Mouse (Mus musculus): ENCODE results near the gene Cers3. TPM values are rescaled to one million over a fixed set of nuclear protein-coding genes. Genes with fewer than 3 reads are reported as not detected.
A peak's percentile ranks its signal among the peaks of the same experiment; 100 is the strongest.

Cers3 gene
- total and polyA plus RNA-seq, 2 experiments from 2014 or later: 0.77 to 0.81 TPM

- no peak for TF ChIP-seq CTCF (IDR thresholded peaks at IDR 0.05; ENCODE audit: low read depth)
- Histone ChIP-seq H3K4me2 (ENCODE audit: low read depth) (no peak overlapping the region), H3K4me3 (ENCODE audit: low read depth, low read length) (no peak overlapping the region), H3K4me1 (ENCODE audit: insufficient read depth) (peaks cover 7% of the 10 kb centered on the region; the same call in 1 of the 2 replicates), H3K27me3 (ENCODE audit: insufficient read depth, low read length) (no peaks in the 10 kb centered on the region), H3K27ac (ENCODE audit: low read depth, low read length) (peak overlapping the region; percentile 62; the same call in 1 of the 2 replicates), H3K36me3 (ENCODE audit: insufficient read depth) (no peaks in the 10 kb centered on the region), H3K9ac (no peak overlapping the region), H3K9me3 (ENCODE audit: low read length) (no peaks in the 10 kb centered on the region)
- DNase-seq (peak; percentile 70), ATAC-seq (peak; percentile 47)
- WGBS: 24% methylated on average over 13 of the region's 13 CpGs
Measured at GRCm38 (mm10) chr7:66867719-66868501, 124.6 kb downstream of the Cers3 start.

- no peaks in the 10 kb centered on the region for H3K27me3 ChIP-seq (ENCODE audit: insufficient read depth, low read length)
- DNase-seq: no peak
- H3K9me3 ChIP-seq (ENCODE audit: low read length): 0 out of 2 replicates have a peak, but pooled peaks cover 4% of the 10 kb centered on the region
- peaks cover 7% of the 10 kb centered on the region; the same call in 1 of the 2 replicates for H3K4me1 ChIP-seq (ENCODE audit: insufficient read depth)
- H3K27ac ChIP-seq (ENCODE audit: low read depth, low read length): no peak overlapping the region
- no peak overlapping the region for H3K9ac ChIP-seq
- no peak overlapping the region for H3K4me2 ChIP-seq (ENCODE audit: low read depth)
- ATAC-seq: 0 out of 2 replicates have a peak, but pooled peaks have one; percentile 23
- no peak for TF ChIP-seq CTCF (IDR thresholded peaks at IDR 0.05; ENCODE audit: low read depth)
- no peak overlapping the region for H3K4me3 ChIP-seq (ENCODE audit: low read depth, low read length)
- WGBS: 62% methylated on average over 7 of the region's 7 CpGs
- no peaks in the 10 kb centered on the region for H3K36me3 ChIP-seq (ENCODE audit: insufficient read depth)
Measured at GRCm38 (mm10) chr7:66871520-66871919, 128.2 kb downstream of the Cers3 start.

- H3K4me1 ChIP-seq (ENCODE audit: insufficient read depth): peaks cover 7% of the 10 kb centered on the region; the same call in 1 of the 2 replicates
- no peak overlapping the region for H3K27ac ChIP-seq (ENCODE audit: low read depth, low read length)
- H3K4me2 ChIP-seq (ENCODE audit: low read depth): no peak overlapping the region
- WGBS: 63% methylated on average over 14 of the region's 14 CpGs
- H3K4me3 ChIP-seq (ENCODE audit: low read depth, low read length): no peak overlapping the region
- no peak overlapping the region for H3K9ac ChIP-seq
- no peak for TF ChIP-seq CTCF (IDR thresholded peaks at IDR 0.05; ENCODE audit: low read depth)
- H3K27me3 ChIP-seq (ENCODE audit: insufficient read depth, low read length): no peaks in the 10 kb centered on the region
- ATAC-seq (no peak), DNase-seq (no peak)
- H3K36me3 ChIP-seq (ENCODE audit: insufficient read depth): no peaks in the 10 kb centered on the region
- H3K9me3 ChIP-seq (ENCODE audit: low read length): 0 out of 2 replicates have a peak, but pooled peaks cover 4% of the 10 kb centered on the region
Measured at GRCm38 (mm10) chr7:66871940-66872511, 128.7 kb downstream of the Cers3 start.

GRCm38 (mm10) chr7:66873235-66873634 is 129.9 kb downstream of the Cers3 start:
- 0 out of 2 replicates have a peak, but pooled peaks cover 2% of the 10 kb centered on the region for H3K4me1 ChIP-seq (ENCODE audit: insufficient read depth)
- WGBS: 69% methylated on average over 2 of the region's 2 CpGs

More at GRCm38 (mm10) chr7:66873235-66873634, 129.9 kb downstream of the Cers3 start:
- Histone ChIP-seq H3K9ac (no peak overlapping the region), H3K4me2 (ENCODE audit: low read depth) (no peak overlapping the region), H3K27ac (ENCODE audit: low read depth, low read length) (no peak overlapping the region), H3K4me3 (ENCODE audit: low read depth, low read length) (no peak overlapping the region), H3K9me3 (ENCODE audit: low read length) (0 out of 2 replicates have a peak, but pooled peaks cover 4% of the 10 kb centered on the region), H3K36me3 (ENCODE audit: insufficient read depth) (no peaks in the 10 kb centered on the region), H3K27me3 (ENCODE audit: insufficient read depth, low read length) (no peaks in the 10 kb centered on the region)
- DNase-seq: no peak
- TF ChIP-seq CTCF (IDR thresholded peaks at IDR 0.05; ENCODE audit: low read depth): no peak
- ATAC-seq: no peak

Other genes with a start within 250 kb of the Cers3 start
- 19.1 and 29.9 TPM in 2 replicates for gene Asb7, start 53.9 kb upstream of the Cers3 start, total RNA-seq (2014; rRNA removed)
- 10.2 and 12.3 TPM in 2 replicates for gene Asb7, start 53.9 kb upstream of the Cers3 start, polyA plus RNA-seq (2015; fragmentation: Nextera tagmentation; extraction: Ambion mirVana)
- 24.9 and 33.7 TPM in 2 replicates for gene Lins1, start 53.6 kb upstream of the Cers3 start, total RNA-seq (2014; rRNA removed)
- gene Lins1, start 53.6 kb upstream of the Cers3 start, polyA plus RNA-seq (2015; fragmentation: Nextera tagmentation; extraction: Ambion mirVana): 20.1 and 21.9 TPM in 2 replicates
- gene Adamts17, start 96.2 kb downstream of the Cers3 start, total RNA-seq (2014; rRNA removed): 6.8 and 12.6 TPM in 2 replicates
- gene Adamts17, start 96.2 kb downstream of the Cers3 start, polyA plus RNA-seq (2015; fragmentation: Nextera tagmentation; extraction: Ambion mirVana): 3.3 and 4.1 TPM in 2 replicates